Mouse (Mus musculus) CH12.LX (cell line): ENCODE results near the gene Ubiad1. TPM values are rescaled to one million over a fixed set of nuclear protein-coding genes. Genes with fewer than 3 reads are reported as not detected.
A peak's percentile ranks its signal among the peaks of the same experiment; 100 is the strongest.

Experiments used
- DNase-seq: peaks from one replicate; pipeline ENCODE4 v3.0.0-alpha.2; 2013; ENCODE audit errors: extremely low read depth
- H3K27ac ChIP-seq: 2 replicates; pipeline ENCODE4 v1.5.1; 2012; ENCODE audit warnings: low read depth, mild to moderate bottlenecking, control low read depth, moderate library complexity; ENCODE audit not compliant: insufficient read depth
- H3K27me3 ChIP-seq: replicated peaks from 2 replicates; pipeline ENCODE3; 2012; ENCODE audit warnings: inconsistent platforms
- H3K36me3 ChIP-seq, 2 experiments: replicated peaks in 1 of 2; 2 replicates each; pipeline versions ENCODE3 to v1.6.1; 2012; ENCODE audit warnings: inconsistent platforms in 1 of 2, low read length in 1 of 2, mild to moderate bottlenecking in 1 of 2, mixed read lengths in 1 of 2, moderate library complexity in 1 of 2; ENCODE audit not compliant: control insufficient read depth in 1 of 2, insufficient read depth in 1 of 2
- H3K4me1 ChIP-seq, 2 experiments: 2 replicates each; pipeline ENCODE4 v1.6.1; 2012; ENCODE audit warnings: inconsistent platforms in 1 of 2, moderate library complexity in 1 of 2; ENCODE audit not compliant: insufficient read depth in 2 of 2, control insufficient read depth in 1 of 2
- H3K4me2 ChIP-seq: 2 replicates; pipeline ENCODE4 v1.6.1; 2012; ENCODE audit warnings: low read depth, mild to moderate bottlenecking, control low read depth; ENCODE audit not compliant: poor library complexity, insufficient read depth, severe bottlenecking
- H3K4me3 ChIP-seq, 3 experiments: fragments of 150-350 bp in 1 of 3; sonication (generic) in 1 of 3; replicated peaks in 1 of 3; 2 replicates each; pipeline versions ENCODE3 to v1.5.1; 2011 to 2012; ENCODE audit warnings: low read depth in 2 of 3, low read length in 2 of 3, mild to moderate bottlenecking in 2 of 3, moderate library complexity in 2 of 3, control low read depth in 1 of 3, improper control_type of control experiment in 1 of 3, inconsistent platforms in 1 of 3, mixed read lengths in 1 of 3; ENCODE audit not compliant: poor library complexity in 1 of 3
- H3K79me2 ChIP-seq: replicated peaks from 2 replicates; pipeline ENCODE4 v1.6.1; 2012; ENCODE audit warnings: mild to moderate bottlenecking, moderate library complexity; ENCODE audit not compliant: control insufficient read depth, poor library complexity, insufficient read depth, severe bottlenecking; ENCODE audit errors: extremely low read depth
- H3K9ac ChIP-seq: 2 replicates; pipeline ENCODE4 v1.6.1; 2012; ENCODE audit warnings: low read depth, mild to moderate bottlenecking, control low read depth, moderate library complexity; ENCODE audit not compliant: insufficient read depth
- H3K9me3 ChIP-seq: replicated peaks from 2 replicates; pipeline ENCODE3; 2012; ENCODE audit warnings: low read length, inconsistent platforms, mixed read lengths
- CHD1 ChIP-seq: IDR thresholded peaks from 2 replicates; pipeline ENCODE4 v1.6.1; 2012; ENCODE audit warnings: low read depth, low read length, improper control_type of control experiment, inconsistent platforms
- E2F4 ChIP-seq: IDR thresholded peaks from 2 replicates; pipeline ENCODE4 v1.6.1; 2011; ENCODE audit warnings: low read depth, low read length, improper control_type of control experiment; ENCODE audit not compliant: insufficient replicate concordance
- GABPA ChIP-seq: IDR thresholded peaks from 2 replicates; pipeline ENCODE4 v1.6.1; 2012; ENCODE audit warnings: low read depth, low read length, improper control_type of control experiment, inconsistent platforms; ENCODE audit not compliant: insufficient replicate concordance
- IRF4 ChIP-seq: IDR thresholded peaks from 2 replicates; pipeline ENCODE4 v1.6.1; 2014; ENCODE audit warnings: low read depth, mild to moderate bottlenecking, inconsistent platforms, low read length, improper control_type of control experiment
- JUN ChIP-seq: IDR thresholded peaks from 2 replicates; pipeline ENCODE4 v1.6.1; 2011; ENCODE audit warnings: low read depth, mild to moderate bottlenecking, low read length, improper control_type of control experiment, moderate library complexity; ENCODE audit not compliant: insufficient read depth
- KAT2A ChIP-seq: IDR thresholded peaks from 2 replicates; pipeline ENCODE4 v1.6.1; 2012; ENCODE audit warnings: low read length, improper control_type of control experiment, inconsistent platforms; ENCODE audit not compliant: insufficient replicate concordance
- MAX ChIP-seq: IDR thresholded peaks from 2 replicates; pipeline ENCODE4 v1.6.1; 2011; ENCODE audit warnings: low read length, improper control_type of control experiment
- MAZ ChIP-seq: IDR thresholded peaks from 2 replicates; pipeline ENCODE4 v1.6.1; 2012; ENCODE audit warnings: low read depth, mild to moderate bottlenecking, inconsistent platforms, low read length, improper control_type of control experiment, moderate library complexity
- MXI1 ChIP-seq: IDR thresholded peaks from 2 replicates; pipeline ENCODE4 v1.6.1; 2011; ENCODE audit warnings: mild to moderate bottlenecking, low read depth, low read length, improper control_type of control experiment
- NELFE ChIP-seq: IDR thresholded peaks from 2 replicates; pipeline ENCODE4 v1.6.1; 2011; ENCODE audit warnings: low read depth, low read length, improper control_type of control experiment
- POLR2A ChIP-seq: IDR thresholded peaks from 2 replicates; pipeline ENCODE4 v1.6.1; 2011; ENCODE audit warnings: low read depth, mild to moderate bottlenecking, improper control_type of control experiment, low read length
- SIN3A ChIP-seq: IDR thresholded peaks from 2 replicates; pipeline ENCODE4 v1.6.1; 2012; ENCODE audit warnings: low read length, improper control_type of control experiment, inconsistent platforms
- SMC3 ChIP-seq: IDR thresholded peaks from 2 replicates; pipeline ENCODE4 v1.6.1; 2011; ENCODE audit warnings: low read depth, low read length, improper control_type of control experiment
- TBP ChIP-seq: conservative IDR thresholded peaks from 2 replicates; pipeline ENCODE4 v1.6.1; 2011; ENCODE audit warnings: low read depth, low read length, improper control_type of control experiment
- USF2 ChIP-seq: conservative IDR thresholded peaks from 2 replicates; pipeline ENCODE4 v1.6.1; 2011; ENCODE audit warnings: low read depth, low read length, improper control_type of control experiment
- ZMIZ1 ChIP-seq: IDR thresholded peaks from 2 replicates; pipeline ENCODE4 v1.6.1; 2012; ENCODE audit warnings: low read depth, mild to moderate bottlenecking, inconsistent platforms, low read length, improper control_type of control experiment
- ZNF384 ChIP-seq: IDR thresholded peaks from 2 replicates; pipeline ENCODE4 v1.6.1; 2012; ENCODE audit warnings: low read depth, low read length, improper control_type of control experiment, inconsistent platforms
- dilution Hi-C: fragments of 300-500 bp; cut with MboI; formaldehyde crosslinking; loops from 2 replicates; pipeline ENCODE4 v1.14.3; 2020; ENCODE audit warnings: low sequenced_read_pairs; ENCODE audit not compliant: extremely low pct_unique_long_range_greater_than_20kb, extremely low pct_ligation_motif_present
- in situ Hi-C: fragments of 300-500 bp; cut with MboI; formaldehyde crosslinking; loops from 3 replicates; pipeline ENCODE4 v1.14.3; 2019; ENCODE audit warnings: low sequenced_read_pairs, low pct_ligation_motif_present, low pct_unique_long_range_greater_than_20kb, mixed read lengths
- polyA plus RNA-seq: library from polyadenylated mRNA; unstranded; fragments of >175 nt; gene quantifications from 2 replicates; pipeline ENCODE4 v1.2.1, GENCODE M21; 2012; ENCODE audit warnings: low read depth; ENCODE audit not compliant: insufficient read length
- total RNA-seq, 2 experiments: library from RNA; depleted of rRNA; stranded (reverse); fragments of 300-350 nt in 1 of 2; fragments of >200 nt in 1 of 2; gene quantifications; 2 replicates each; pipeline ENCODE4 v1.2.3; 2012 to 2014

Ubiad1 gene
- total and polyA plus RNA-seq, 3 experiments = 20.5 to 21.9 (median 20.9) TPM

GRCm38 (mm10) chr4:148481557-148482168 is 37.1 kb upstream of the Ubiad1 start:
- Histone ChIP-seq H3K36me3 (peaks cover 56 to 91% of the 10 kb centered on the region in 2 experiments), H3K9ac (no peak overlapping the region), H3K4me1 (peaks cover 3 to 21% of the 10 kb centered on the region in 2 experiments; a peak in 3 of 4 replicates), H3K79me2 (no peaks in the 10 kb centered on the region), H3K27ac (no peak overlapping the region), H3K4me2 (no peak overlapping the region), H3K9me3 (no peaks in the 10 kb centered on the region), H3K4me3 (no peak overlapping the region), H3K27me3 (no peaks in the 10 kb centered on the region)
- no peak for TF ChIP-seq ZMIZ1
- no peak for TF ChIP-seq TBP
- TF ChIP-seq USF2 = no peak
- TF ChIP-seq JUN = no peak
- TF ChIP-seq GABPA = no peak
- TF ChIP-seq KAT2A = no peak
- TF ChIP-seq SMC3 = no peak
- no peak for TF ChIP-seq NELFE
- no peak for TF ChIP-seq MAX
- in situ Hi-C loops (no loop called here), dilution Hi-C loops (no loop called here)
- no peak for DNase-seq

- H3K79me2 ChIP-seq = no peaks in the 10 kb centered on the region
- dilution Hi-C loops (no loop called here), in situ Hi-C loops (no loop called here)
- no peaks in the 10 kb centered on the region for H3K9me3 ChIP-seq
- H3K9ac ChIP-seq = no peak overlapping the region
- H3K4me1 ChIP-seq = peaks cover 3 to 21% of the 10 kb centered on the region in 2 experiments; a peak in 3 of 4 replicates
- DNase-seq = no peak
- TF ChIP-seq POLR2A (no peak), SIN3A (no peak)
- H3K4me3 ChIP-seq = no peak overlapping the region
- H3K4me2 ChIP-seq = no peak overlapping the region
- peak overlapping the region; percentile 34; the same call in 1 of the 2 replicates for H3K27ac ChIP-seq
- H3K27me3 ChIP-seq = no peaks in the 10 kb centered on the region
- peaks cover 55 to 90% of the 10 kb centered on the region in 2 experiments for H3K36me3 ChIP-seq
Observed at GRCm38 (mm10) chr4:148480245-148480644, 35.7 kb upstream of the Ubiad1 start.

GRCm38 (mm10) chr4:148473496-148473895 is 28.9 kb upstream of the Ubiad1 start:
- in situ Hi-C loops = no loop called here
- Histone ChIP-seq H3K9me3 (no peaks in the 10 kb centered on the region), H3K9ac (no peak overlapping the region), H3K79me2 (no peaks in the 10 kb centered on the region), H3K27me3 (no peaks in the 10 kb centered on the region), H3K27ac (no peak overlapping the region), H3K4me2 (no peak overlapping the region), H3K4me1 (0 out of 4 replicates have a peak, but pooled peaks cover 0 to 3% of the 10 kb centered on the region in 2 experiments), H3K36me3 (peaks cover 61 to 89% of the 10 kb centered on the region in 2 experiments), H3K4me3 (no peak overlapping the region)
- DNase-seq = no peak
- dilution Hi-C loops = no loop called here
- TF ChIP-seq ZNF384 (no peak), CHD1 (no peak), IRF4 (no peak), E2F4 (no peak), MXI1 (no peak), MAZ (no peak)
- TF ChIP-seq, all 38 proteins: peak for 0
